Mouse (Mus musculus): ENCODE data around the gene Srebf1.

GRCm38 (mm10) chr11:60208201-60208600 lies 14.2 kb downstream of the Srebf1 start:
- no peak for TF ChIP-seq GATA1 (IDR thresholded peaks at IDR 0.05; ENCODE audit: low read length)
- TF ChIP-seq TAL1 (IDR thresholded peaks at IDR 0.05; ENCODE audit: low read length): no peak

Data from erythroblast, embryonic 14.5 days (primary cell).